Mouse (Mus musculus): ENCODE data around the gene Urad.

The Urad gene

DNA sequence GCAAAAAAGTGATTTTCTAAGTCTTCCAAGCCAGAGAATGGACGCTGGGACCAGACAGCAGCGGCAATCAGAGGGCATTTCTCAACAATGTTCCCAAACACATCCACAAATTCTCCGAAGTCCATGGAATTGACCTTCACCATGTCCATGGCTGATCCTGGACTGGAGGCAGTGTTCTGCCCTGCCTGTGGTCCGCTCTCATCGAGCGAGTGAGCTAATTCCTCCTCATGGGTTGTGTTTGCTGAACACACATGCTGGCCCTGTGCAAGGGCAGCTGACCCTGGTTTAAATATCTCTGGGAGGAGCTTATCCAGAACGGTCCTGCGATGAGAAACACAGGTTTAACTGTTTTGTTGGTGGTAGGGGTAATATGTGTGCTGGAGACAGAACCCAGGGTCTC, at the start of gene Urad:
Gene Urad (minus strand): TSS at position 258 of the 400 bp plus-strand sequence.
- no peak for DNase-seq (ENCODE audit: low spot score)

DNA sequence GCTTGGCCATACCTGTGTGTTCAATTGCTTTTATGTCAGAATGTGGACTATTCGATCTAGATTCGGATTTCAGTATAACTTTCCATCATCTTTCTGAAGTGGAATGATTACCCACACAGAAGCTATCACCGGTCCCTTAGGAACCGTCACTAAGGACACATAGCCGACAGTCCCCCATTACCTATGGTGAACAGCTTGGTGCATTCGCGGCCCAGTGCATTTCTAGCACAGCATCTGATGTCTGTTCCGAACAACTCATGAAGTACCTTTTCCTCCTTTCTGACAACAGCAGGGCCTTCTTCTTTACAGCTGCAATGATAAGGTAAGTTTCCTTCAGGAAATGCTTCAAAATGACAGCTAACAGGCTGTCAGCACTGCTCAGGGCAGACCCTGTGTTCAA, 48.0 kb upstream of the Urad start:
- DNase-seq (ENCODE audit: low spot score): no peak

DNA sequence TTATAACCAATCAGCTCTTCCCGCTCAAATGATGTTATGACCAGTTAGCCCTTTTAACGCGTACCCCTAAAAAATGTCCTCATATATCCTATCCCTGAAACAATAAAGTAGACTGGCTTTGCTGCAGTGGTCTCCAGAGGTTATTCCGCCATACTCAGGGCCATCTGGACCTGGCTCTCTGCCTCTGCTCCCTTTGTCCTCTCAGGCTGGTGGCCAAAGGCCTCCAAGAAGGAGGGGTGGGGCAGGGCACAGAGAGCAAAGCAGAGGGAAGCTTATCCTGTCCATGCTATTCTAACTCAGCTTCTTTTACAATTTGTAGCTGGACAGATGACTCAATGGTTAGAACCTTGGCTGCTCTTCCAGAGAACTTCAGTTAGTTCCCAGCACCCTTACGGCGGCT, 46.0 kb upstream of the Urad start:
- DNase-seq (ENCODE audit: low spot score): no peak

DNA sequence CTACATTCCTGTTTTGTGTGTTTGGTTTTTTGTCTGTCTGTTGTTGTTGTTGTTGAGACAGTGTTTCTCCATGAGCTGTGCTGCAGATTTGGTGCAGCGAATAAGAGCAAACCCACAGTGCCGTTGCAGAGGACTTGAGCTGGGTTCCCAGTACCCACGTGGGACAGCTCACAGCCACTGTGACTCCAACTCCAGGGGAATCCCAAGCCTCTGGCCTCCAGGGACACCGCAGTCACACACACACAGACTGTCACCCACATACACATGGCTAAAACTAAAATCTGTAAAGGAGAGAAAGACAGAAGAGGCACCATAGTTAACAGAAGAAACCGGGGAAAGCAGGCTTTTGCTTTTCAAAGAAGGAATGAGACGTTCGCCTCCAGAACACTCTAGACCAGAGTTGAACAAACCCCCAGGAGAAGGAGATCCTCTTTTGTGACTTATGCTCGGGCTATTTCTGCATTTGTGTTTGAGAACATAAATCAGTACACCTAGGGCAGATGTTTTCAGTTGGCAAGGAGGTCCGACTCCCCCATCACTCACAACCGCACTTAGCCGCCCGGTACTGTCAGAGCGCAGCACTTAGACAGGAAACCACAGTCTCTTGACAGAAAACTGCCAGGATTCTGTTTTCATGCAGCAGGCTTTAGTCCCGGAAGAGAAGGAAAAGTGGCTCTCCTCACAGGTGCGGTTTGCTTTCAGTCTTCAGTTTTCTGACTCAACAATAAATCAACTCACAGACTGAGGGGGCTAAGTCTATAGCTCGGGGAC, 43.9 kb upstream of the Urad start:
- no peak for DNase-seq (ENCODE audit: low spot score)

DNA sequence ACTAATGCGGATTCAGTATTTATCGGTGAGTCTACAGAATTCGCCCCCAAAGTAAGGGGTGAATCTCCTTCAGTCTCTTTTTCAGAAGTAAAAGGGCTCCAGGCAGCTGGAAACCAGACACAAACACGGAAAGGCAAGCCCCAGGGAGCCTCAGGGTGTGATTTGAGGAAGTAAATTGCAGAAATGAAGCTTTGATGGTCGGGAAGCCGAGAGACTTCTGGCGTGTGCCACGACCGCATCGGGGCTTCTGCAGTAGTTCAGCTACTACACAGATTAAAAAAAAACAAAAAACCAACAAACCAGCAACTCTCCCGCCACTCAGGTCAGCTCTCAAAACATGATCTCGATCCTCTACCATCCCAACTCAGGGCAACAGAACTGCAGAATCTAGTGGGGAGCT, 40.8 kb upstream of the Urad start:
- DNase-seq (ENCODE audit: low spot score): no peak

DNA sequence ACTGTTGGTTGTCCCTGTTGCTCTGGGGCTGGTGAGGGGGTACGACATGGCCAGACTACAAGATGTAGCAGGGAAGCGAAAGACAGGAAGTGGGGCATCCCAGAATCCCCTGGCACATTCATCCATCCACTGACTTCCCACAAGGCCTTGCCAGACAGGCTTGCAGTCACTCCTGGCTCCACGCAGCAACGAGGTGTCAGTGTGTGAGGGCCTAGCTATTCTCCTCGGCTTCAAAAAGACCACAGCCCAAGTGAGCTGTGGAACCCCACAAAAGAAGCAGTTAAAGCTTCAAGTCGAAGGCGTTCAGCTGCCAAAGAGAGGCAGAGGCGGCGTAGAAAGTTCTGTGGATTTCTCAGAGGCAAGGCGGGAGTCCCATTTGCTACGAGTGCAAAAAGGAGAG, 36.2 kb upstream of the Urad start:
- DNase-seq (ENCODE audit: low spot score): no peak

DNA sequence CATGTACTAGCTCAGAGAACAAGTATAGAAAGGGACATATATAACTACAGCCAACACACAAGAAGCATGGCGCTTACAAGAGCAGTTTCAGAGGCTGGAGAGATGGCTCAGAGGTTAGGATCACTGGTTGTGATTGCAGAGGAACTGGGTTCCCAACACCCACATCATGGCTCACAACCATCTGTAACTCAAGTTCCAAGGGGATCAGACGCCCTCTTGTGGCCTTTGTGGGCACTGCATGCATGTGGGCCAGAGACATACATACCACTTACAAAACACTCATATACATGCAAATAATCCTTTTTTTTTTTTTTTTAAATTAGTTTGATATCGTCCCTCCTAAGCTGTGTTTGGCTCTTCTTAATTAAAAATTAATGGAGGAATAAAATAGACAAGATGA, 35.3 kb upstream of the Urad start:
- DNase-seq (ENCODE audit: low spot score): peak; percentile 46

DNA sequence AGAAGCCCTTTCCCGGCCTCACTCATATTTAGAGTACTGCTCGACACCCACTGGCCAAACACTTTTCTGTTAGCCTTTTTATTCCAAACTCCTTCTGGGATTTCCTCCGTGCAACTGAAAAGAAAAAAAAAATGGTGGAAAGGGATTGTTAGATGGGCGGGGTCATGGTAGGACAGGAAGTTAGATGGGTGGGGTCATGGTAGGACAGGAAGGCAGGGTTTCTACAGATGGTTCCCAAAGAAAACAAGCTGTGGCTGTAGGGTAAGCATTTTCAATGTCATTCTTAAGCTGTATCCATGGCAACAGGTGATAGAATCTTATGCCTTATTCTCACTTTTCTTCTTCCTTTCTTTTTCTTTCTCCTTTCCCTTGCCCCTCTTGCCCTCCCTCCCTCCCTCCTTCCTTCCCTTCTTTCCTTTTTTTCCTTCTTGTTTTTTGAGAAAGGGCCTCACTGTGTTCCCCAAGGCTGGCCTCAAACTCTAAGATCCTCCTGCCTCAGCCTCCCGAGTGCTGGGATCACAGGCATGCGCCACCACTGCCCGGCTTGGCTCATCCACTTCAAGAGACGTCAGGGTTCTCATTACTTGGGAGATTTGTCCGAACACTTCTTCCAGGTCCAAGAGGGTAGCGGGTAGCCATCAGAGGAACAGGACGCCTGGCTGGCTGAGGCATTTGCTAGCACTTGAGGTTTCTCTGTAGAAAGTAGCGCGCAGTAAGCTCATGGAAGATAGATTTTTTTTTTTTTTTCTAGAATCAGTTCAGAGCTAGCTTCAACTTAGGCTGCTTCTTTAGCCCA, 34.2 kb upstream of the Urad start:
- no peak for DNase-seq (ENCODE audit: low spot score)

DNA sequence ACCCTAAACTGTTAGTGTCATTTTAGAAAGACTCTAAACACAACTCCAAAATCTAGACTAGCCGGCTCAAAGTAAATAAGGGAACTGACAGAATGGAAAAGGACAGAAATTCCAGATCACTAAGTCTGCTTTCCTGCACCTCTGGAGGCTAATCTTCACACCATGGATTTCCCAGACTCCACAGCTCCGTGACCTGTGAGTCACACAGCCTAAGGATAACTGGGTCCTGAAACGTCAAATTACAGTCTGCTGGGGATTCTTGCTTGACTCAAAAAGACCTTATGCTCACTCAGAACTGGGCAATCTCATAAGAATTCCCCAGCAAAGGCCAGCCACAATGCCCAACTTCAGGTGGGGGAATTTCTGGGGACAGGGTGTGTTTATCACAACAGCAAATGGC, 33.5 kb upstream of the Urad start:
- DNase-seq (ENCODE audit: low spot score): no peak

DNA sequence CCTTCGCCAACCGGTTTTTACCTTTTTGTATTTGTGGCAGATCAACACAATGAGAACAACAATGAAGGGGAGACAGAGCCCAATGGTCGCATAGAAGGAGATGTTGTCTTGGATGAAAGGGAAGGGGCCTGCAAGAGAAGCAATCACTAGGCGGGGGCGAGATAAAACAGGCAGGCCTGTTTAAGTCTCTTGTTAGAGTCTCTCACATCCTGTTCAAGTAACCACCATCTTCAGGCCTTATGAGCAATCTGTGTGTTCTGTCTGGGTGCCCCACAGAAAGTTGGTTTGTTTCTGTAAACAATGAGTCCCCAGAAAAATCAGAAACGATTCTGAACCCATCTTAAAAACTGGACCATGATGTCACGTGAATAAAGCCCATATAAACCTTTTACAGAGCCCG, 32.7 kb upstream of the Urad start:
- DNase-seq (ENCODE audit: low spot score): no peak

DNA sequence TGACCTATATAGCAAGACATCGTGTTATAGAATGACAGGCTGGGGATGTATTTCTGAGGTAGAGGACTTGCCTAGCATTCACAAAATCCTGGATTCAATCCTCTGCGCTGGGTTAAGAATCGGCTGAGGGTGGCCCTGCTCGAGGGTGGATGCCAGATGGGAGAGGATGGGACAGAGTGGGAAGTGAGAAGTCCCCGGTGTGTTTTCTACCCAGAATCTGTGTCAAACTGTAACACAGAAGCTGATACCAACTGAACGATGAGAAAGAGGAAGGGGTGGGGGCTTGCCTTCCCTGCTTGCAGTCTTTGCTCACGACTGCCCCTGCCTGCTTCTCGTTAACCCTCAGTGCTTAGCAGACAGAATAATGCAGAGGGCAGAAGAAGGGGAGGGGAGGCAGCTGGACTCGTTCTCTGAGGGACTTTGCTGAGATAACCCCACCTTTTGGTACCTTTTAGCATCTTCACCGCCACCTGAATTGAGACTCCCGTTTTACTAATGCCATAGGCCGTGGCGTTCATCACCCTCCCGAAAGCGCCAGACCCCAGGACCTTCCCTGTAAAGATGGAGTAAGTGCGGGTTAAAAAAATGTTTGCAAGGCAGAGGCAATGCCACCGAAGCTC, 32.0 kb upstream of the Urad start:
- no peak for DNase-seq (ENCODE audit: low spot score)

DNA sequence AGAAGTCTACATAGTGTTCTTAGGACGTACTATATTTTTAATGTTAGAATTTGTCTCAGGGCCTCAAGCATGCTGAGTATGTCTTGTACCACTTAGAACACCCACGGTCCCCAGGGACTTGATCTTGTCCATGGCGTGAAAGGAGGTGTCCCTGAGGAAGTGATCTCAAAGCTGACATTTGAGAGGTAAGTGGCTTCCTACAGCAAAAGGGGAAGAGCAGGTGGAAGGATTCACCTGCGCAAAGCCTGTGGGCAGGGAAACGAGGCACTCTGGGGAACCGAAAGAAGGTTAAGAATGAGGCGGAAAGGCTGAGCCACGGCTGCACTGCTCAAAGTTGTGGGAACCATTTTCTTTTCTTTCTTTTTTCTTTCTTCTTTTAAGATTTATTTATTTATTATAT, 29.7 kb upstream of the Urad start:
- DNase-seq (ENCODE audit: low spot score): no peak

DNA sequence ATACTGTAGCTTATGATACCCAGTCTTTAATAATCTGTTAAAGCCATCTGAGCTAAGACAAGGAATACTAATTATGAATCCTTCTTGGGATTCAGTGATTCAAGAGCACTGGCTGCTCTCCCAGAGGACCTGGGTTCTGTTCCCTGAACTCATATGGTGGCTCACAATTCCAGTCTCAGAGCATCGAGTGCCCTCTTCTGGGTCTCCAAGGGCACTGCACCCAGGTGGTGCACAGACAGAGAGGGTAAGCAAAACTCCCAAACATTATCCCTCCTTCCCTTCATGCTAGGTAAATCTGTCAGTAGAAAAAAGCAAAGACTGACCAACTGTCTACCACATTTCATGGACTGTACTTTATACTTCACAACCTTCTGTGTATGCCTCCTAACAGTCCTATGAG, 23.7 kb upstream of the Urad start:
- DNase-seq (ENCODE audit: low spot score): no peak

DNA sequence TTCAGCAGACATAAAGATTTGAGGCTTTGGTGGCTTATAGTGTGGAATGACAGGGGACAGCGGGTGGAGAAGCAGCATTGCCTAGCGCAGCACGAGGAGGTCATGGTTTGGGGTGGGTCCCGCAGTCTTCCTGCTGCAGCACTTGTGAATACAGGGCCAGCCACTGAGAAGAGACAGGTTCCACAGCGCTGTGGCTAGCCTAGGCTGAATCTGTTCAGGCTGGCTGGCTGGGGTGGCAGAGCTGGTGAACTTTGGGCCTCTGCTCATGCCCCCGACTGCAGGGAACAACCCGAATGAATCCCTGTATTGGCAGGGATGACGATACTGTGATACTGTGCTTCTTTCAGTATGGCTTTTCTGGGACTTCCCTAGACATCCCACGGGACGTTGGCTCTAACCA, 21.7 kb upstream of the Urad start:
- DNase-seq (ENCODE audit: low spot score): no peak

DNA sequence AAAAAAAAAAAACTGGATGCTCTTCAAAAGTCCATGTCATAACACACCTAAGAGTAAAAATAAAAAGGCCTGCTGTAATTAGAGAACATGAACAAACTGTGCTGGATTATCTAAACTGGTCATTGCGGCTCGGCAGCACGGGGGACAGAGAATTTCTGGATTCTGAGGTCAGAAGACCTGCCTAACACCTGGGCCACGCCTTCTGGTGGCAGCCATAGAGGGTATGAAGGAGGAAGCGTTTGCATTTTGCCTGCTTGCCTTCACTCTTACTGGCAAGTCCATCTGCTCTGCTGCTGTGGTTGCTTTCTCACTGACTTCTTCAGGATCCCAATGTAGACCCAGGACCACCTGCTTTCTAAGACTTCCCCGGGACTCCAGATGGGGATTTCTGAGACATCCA, 20.7 kb upstream of the Urad start:
- no peak for DNase-seq (ENCODE audit: low spot score)

DNA sequence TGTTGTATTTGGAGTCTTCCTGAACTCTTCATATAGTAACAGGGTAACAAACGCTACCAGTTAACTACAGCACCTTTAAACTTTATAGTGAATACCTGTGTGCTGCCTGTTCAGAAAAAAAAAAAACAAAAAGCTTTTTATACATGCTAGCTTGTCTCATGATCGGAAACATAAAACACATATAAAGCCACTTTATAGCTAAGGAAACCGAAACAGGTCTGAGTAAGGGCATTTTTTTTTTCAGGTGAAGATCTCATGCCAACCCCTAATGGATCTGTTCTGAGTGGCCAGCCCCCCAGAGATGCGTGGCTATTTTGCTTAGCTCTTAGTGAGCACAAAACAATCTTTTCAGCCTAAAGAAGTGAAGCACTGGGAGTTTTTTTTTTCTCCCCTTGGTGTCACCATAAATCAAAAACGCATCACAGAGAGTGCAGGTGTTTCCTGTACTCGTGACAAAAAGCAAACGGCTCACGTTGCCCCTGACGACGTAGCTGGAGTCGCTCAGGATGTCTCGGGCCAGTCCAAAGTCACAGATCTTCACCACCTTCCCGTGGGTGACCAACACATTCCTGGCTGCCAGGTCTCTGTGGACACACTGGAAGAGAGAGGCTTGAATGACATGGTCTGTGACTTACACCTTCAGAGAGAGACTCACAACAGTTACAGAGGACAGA, 18.6 kb upstream of the Urad start:
- DNase-seq (ENCODE audit: low spot score): no peak

DNA sequence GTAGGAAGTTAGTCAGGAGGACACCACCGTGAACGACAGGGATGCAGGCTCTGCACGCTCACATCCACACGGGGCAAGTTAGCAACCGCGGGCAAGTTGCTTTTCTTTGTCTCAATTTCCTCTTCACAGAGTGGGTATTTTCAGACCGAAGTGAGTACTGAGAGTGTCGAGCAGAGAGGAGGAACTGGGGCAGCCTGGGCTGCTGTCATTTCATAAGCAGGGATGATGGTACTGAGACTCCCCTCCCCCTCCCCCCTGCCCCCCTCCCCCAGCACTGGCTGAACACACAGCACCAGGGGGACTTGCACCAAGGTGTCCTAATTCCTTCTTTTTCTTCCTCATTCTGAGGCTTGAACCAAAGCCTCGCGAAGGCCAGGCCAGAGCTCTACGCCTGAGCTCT, 17.3 kb upstream of the Urad start:
- DNase-seq (ENCODE audit: low spot score): no peak

DNA sequence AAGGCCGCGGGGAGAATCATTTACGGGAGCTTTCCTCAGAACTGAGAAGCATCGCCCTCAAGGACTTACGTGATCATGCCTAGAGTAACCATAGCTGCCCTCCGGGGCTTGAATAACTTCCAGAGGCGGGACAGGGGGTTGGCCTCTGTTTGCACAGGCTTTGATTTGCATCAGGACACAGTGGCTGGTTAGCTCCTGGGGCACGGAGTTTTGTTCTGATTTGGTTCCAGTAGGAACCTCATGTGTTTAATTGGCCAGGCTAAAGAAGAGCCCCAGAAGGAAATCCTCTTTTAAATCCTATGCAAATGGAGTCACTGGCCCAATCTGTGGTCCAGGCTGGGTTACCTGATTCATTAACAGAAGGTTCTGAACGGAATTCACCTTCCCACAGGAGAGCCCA, 16.7 kb upstream of the Urad start:
- no peak for DNase-seq (ENCODE audit: low spot score)

DNA sequence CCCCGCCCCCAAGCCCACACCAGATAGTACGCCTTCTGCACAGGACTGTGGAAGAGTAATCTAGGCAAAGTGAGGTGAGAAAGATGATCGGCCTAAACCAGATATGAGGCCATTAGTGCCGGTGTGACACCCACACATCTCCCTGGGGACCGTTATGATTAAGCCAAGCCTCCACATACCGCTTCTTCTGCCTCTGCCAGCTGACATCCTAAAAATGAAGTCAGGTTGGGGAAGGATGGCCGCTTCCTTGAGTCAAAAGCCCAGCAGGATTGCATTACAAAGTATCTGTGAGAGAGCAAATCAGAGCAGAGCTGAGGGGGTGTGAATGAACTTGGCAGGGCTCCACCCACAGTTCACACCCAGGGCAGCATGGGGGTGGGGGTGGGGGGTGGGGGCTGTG, 10.5 kb upstream of the Urad start:
- DNase-seq (ENCODE audit: low spot score): no peak

DNA sequence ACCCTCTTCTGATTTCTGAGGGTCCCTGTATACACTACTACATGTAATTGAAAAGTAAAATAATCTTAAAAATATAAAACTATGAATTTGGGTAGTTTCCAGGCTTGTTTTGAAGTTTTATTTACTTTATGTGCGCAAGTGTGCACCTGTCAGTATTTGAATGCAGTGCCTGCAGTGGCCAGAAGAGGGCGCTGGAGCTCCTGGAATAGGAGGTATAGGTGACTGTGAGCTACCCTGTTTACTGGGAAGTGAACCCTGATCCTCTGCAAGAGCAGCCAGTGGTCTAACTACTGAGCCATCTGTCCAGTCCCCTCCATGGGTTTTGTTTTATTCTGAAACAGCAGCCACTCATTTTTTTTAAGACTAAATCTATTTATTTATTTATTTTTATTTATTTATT, 9.3 kb upstream of the Urad start:
- DNase-seq (ENCODE audit: low spot score): peak; percentile 64

DNA sequence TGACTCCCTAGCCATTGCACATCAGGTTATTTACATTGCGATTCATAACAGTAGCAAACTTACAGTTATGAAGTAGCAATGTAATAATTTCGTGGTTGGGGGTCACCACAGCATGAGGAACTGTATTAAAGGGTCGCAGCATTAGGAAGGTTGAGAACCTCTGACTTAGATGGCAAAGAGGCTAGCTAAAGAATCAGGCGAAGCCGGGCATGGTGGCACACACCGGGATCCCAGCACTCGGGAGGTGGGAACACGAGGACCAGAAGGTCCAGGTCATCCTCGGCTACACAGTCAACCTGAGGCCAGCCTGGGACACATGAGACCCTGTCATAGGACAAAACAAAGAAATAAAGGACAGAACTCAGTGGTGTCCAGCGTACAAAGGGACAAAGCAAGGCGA, 7.7 kb upstream of the Urad start:
- no peak for DNase-seq (ENCODE audit: low spot score)

DNA sequence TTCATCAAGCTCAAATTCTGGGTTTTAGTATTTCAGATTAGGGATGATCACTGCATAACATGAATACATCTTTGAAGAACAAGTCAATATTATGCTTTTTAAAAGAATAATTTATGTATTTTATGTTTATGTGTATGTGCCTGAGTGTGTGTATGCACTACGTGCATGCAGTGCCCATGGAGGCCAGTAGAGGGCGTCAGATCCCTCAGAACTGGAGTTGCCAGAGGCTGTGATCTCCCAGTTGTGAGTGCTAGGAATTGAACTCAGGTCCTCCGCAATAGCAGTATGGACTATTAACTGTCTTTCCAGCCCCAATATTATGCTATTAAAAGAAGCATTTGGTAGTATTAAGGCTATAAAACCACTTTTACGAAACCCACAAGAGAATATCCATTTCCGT, 5.4 kb upstream of the Urad start:
- DNase-seq (ENCODE audit: low spot score): no peak

DNA sequence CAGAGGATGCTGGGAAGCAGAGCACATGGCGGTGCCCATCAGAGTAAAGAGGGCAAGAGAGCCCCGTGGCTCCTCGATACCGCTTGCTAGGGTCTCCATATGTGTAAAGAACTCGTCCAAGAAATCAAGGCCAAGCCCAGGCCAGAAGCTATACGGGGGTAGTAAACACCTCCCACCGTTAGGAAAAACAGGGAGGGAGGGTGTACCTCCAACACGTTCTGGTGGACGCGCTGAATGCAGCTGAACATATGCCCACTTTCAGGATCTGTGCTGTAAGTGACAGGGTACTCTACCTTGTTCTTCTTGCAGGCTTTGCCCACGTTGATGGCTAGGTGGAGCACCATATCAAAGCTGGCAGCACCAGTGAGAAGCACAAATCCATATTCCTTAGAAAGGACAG, 3.7 kb upstream of the Urad start:
- DNase-seq (ENCODE audit: low spot score): no peak

Data from retina, embryonic 14.5 days (tissue).